Mouse (Mus musculus) neural tube, embryonic 11.5 days (tissue): ENCODE data around the gene Nprl3. TPM values are rescaled to one million over a fixed set of nuclear protein-coding genes. Genes with fewer than 3 reads are reported as not detected.

Experiments used
- ATAC-seq: fragments of 200-750 bp; cut with Nextera tagmentation; 2 replicates; pipeline ENCODE4 v1.8.0; 2017; ENCODE audit warnings: moderate number of reproducible peaks, mild to moderate bottlenecking, moderate TSS enrichment, moderate library complexity; ENCODE audit not compliant: insufficient read depth, low FRiP score, low TSS enrichment
- DNase-seq: peaks from one replicate; pipeline ENCODE4 v3.0.0-alpha.2; 2015; ENCODE audit warnings: low spot score
- H3K27ac ChIP-seq: fragments of 300-500 bp; sonication (generic); 2 replicates; pipeline ENCODE4 v1.5.1; 2014; ENCODE audit warnings: low read depth, mild to moderate bottlenecking, low read length
- H3K27me3 ChIP-seq: fragments of 300-500 bp; sonication (generic); 2 replicates; pipeline ENCODE4 v1.6.1; 2014; ENCODE audit warnings: mild to moderate bottlenecking, low read length, mixed read lengths; ENCODE audit not compliant: control insufficient read depth, insufficient read depth
- H3K36me3 ChIP-seq: fragments of 300-500 bp; sonication (generic); 2 replicates; pipeline ENCODE4 v1.6.1; 2014; ENCODE audit warnings: mild to moderate bottlenecking, low read length, moderate library complexity, mixed read lengths; ENCODE audit not compliant: control insufficient read depth, insufficient read depth
- H3K4me1 ChIP-seq: fragments of 300-500 bp; sonication (generic); 2 replicates; pipeline ENCODE4 v1.6.1; 2014; ENCODE audit warnings: low read length, mixed read lengths; ENCODE audit not compliant: control insufficient read depth, insufficient read depth
- H3K4me2 ChIP-seq: fragments of 300-500 bp; sonication (generic); 2 replicates; pipeline ENCODE4 v1.6.1; 2014; ENCODE audit warnings: low read depth, mild to moderate bottlenecking, moderate library complexity
- H3K4me3 ChIP-seq: fragments of 300-500 bp; sonication (generic); 2 replicates; pipeline ENCODE4 v1.5.1; 2014; ENCODE audit warnings: low read depth, low read length
- H3K9ac ChIP-seq: fragments of 300-500 bp; sonication (generic); 2 replicates; pipeline ENCODE4 v1.6.1; 2014; ENCODE audit warnings: mild to moderate bottlenecking, low read length
- H3K9me3 ChIP-seq: fragments of 300-500 bp; sonication (generic); 2 replicates; pipeline ENCODE4 v1.6.1; 2016; ENCODE audit warnings: low read length; ENCODE audit not compliant: control insufficient read depth
- WGBS: fragments of 180-500 bp; shearing (Covaris S2); extraction: QIAGEN DNeasy Blood & Tissue Kit; methylation state at CpG from one replicate; pipeline ENCODE4 v1.1.7; 2014; 5-methylcytosine and 5-hydroxymethylcytosine counted together
- polyA plus RNA-seq: library from polyadenylated mRNA; unstranded; fragments of >200 nt; fragmentation: Nextera tagmentation; extraction: Ambion mirVana; gene quantifications from 2 replicates; pipeline ENCODE4 v1.2.1, GENCODE M21; 2014

Nprl3 gene
- polyA plus RNA-seq, 1 experiment from 2014 or later, result 33.0 TPM

DNA sequence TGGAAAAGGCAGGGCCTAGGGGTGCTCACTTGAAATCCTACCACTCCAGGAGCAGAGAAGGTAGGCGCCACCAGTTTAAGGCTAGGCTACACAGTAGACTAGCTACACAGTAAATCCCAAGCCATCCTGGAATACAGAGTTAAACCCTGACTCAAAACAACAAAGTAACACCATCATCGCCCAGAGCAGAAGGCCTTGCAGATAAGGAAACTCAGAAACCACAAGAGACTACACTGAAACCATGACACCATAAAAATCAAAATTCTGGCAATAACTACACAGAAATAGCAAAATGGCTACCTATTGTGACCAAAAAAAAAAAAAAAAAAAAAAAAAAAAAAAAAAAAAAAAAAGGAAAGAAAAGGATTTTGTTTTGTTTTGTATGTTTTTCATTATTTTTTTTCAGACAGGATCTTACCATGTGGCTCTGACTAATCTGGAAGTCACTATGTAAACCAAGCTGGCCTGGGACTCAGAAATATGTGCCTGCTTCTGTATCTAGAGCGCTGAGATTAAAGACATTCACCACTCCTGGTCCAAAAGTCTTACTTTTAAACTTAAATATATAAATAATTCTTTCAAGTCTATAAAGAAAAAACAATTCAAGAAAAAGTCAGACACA, 2.3 kb downstream of the Nprl3 start:
- H3K4me2 ChIP-seq, result no peak overlapping the region
- H3K9ac ChIP-seq, result no peak overlapping the region
- no peaks in the 10 kb centered on the region for H3K9me3 ChIP-seq
- no peaks in the 10 kb centered on the region for H3K27me3 ChIP-seq
- no peak overlapping the region for H3K4me3 ChIP-seq
- no peaks in the 10 kb centered on the region; the same call in 1 of the 2 replicates for H3K4me1 ChIP-seq
- DNase-seq (no peak), ATAC-seq (no peak)
- H3K27ac ChIP-seq, result no peak overlapping the region
- WGBS, result 92% methylated on average over 3 of the region's 3 CpGs
- 0 out of 2 replicates have a peak, but pooled peaks cover 4% of the 10 kb centered on the region for H3K36me3 ChIP-seq

DNA sequence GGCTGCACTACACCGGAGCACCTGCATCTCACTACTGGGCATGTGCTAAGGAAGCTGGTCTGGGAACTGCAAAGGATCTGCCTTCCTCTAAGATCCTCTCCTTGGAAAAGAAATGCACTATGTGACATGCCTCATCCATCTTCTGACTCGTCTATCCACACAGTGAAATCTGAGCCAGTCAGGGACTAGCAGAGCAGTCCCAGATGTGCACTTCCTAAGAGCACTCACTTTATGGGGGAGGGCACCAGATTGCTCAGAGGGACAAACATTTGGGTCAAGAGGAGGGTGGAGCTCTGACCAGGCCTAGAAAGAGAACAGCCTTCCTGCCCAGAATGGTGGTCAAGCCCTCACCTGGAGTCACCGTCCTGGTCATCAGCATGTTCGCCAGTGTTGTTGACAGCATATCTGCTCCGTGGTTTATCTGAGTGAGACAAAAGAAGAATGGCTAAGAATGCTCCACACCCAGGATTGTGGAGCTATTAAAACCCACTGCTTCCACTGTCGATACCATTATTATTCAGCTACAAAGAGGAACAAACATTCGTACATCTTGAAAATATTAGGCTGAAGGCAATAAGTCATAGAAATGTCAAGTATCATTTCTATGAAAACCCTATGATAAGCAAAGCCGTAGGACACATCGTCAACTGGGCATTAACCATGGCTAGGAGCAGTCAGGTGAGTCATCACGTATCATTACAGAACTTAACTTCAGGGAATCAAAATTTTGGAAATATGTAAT, 4.7 kb downstream of the Nprl3 start:
- no peaks in the 10 kb centered on the region; the same call in 1 of the 2 replicates for H3K4me1 ChIP-seq
- no peak overlapping the region for H3K9ac ChIP-seq
- 76% methylated on average over 10 of the region's 10 CpGs for WGBS
- H3K27ac ChIP-seq, result no peak overlapping the region
- no peak overlapping the region for H3K4me2 ChIP-seq
- ATAC-seq (no peak), DNase-seq (no peak)
- no peak overlapping the region for H3K4me3 ChIP-seq
- H3K9me3 ChIP-seq, result no peaks in the 10 kb centered on the region
- no peaks in the 10 kb centered on the region for H3K27me3 ChIP-seq
- H3K36me3 ChIP-seq, result 0 out of 2 replicates have a peak, but pooled peaks cover 5% of the 10 kb centered on the region

GRCm38 (mm10) chr11:32256566-32256965, 10.9 kb downstream of the Nprl3 start:
- Histone ChIP-seq H3K4me1 (no peaks in the 10 kb centered on the region), H3K27me3 (no peaks in the 10 kb centered on the region), H3K4me3 (no peak overlapping the region), H3K27ac (no peak overlapping the region), H3K4me2 (no peak overlapping the region), H3K9me3 (no peaks in the 10 kb centered on the region), H3K36me3 (0 out of 2 replicates have a peak, but pooled peaks cover 2% of the 10 kb centered on the region), H3K9ac (no peak overlapping the region)
- no peak for DNase-seq
- 89% methylated on average over 3 of the region's 3 CpGs for WGBS
- no peak for ATAC-seq

DNA sequence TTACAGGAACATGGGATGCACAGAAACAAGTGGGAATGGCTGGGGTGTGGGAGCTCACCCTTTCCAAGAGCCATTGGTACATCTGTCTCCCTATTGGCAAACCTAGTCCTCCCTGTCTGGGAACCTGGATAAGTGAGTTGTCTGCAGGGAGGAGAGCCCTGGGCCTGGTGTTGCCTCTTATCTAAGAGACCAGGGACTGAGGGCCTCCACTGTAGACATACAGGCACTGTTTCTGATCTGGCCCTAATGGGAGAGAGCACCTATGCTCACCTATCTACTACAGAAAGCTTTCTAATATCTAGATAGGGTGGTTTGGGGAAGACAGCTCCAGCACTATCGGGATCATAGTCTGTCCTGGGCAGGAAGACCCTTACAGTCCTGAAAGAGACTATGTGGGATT, 11.4 kb downstream of the Nprl3 start:
- no peak for ATAC-seq
- H3K27me3 ChIP-seq, result no peaks in the 10 kb centered on the region
- 0 out of 2 replicates have a peak, but pooled peaks cover 2% of the 10 kb centered on the region for H3K36me3 ChIP-seq
- H3K4me1 ChIP-seq, result no peaks in the 10 kb centered on the region
- H3K4me3 ChIP-seq, result no peak overlapping the region
- H3K4me2 ChIP-seq, result no peak overlapping the region
- no peak for DNase-seq
- H3K9ac ChIP-seq, result no peak overlapping the region
- no peaks in the 10 kb centered on the region for H3K9me3 ChIP-seq
- no peak overlapping the region for H3K27ac ChIP-seq
- 96% methylated on average over 1 of the region's 1 CpGs for WGBS

DNA sequence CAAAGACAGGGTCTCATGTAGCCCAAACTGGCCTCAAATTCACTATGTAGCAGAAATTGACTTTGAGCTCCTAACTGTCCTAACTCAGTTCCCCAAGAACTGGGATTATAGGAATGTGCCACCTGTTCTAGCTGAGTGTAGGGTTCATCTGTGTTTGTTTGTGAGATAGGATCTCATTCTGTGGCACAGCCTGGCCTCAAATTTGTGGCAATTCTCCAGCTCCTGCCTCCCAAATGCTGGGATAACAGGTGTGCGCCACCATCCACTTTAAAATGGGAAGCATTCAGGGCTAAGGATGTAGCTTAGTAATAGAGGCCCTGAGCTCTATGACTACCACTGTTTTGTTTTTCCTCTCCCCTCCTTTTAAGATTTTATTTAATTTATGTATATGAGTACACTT, 14.4 kb downstream of the Nprl3 start:
- no peak overlapping the region for H3K9ac ChIP-seq
- DNase-seq (no peak), ATAC-seq (no peak)
- H3K4me3 ChIP-seq, result no peak overlapping the region
- no peak overlapping the region for H3K27ac ChIP-seq
- H3K4me2 ChIP-seq, result no peak overlapping the region
- no peaks in the 10 kb centered on the region for H3K9me3 ChIP-seq
- no peaks in the 10 kb centered on the region for H3K4me1 ChIP-seq
- WGBS, result 92% methylated on average over 1 of the region's 1 CpGs
- no peaks in the 10 kb centered on the region for H3K27me3 ChIP-seq
- no peaks in the 10 kb centered on the region for H3K36me3 ChIP-seq

- WGBS, result 89% methylated on average over 8 of the region's 8 CpGs
- Histone ChIP-seq H3K36me3 (0 out of 2 replicates have a peak, but pooled peaks cover 2% of the 10 kb centered on the region), H3K4me1 (no peaks in the 10 kb centered on the region), H3K4me3 (no peak overlapping the region), H3K9ac (no peak overlapping the region), H3K9me3 (no peaks in the 10 kb centered on the region), H3K27me3 (no peaks in the 10 kb centered on the region), H3K27ac (no peak overlapping the region), H3K4me2 (no peak overlapping the region)
- DNase-seq (no peak), ATAC-seq (no peak)
These were observed 16.4 kb downstream of the Nprl3 start for GRCm38 (mm10) chr11:32250880-32251763.

GRCm38 (mm10) chr11:32248350-32248749, 19.2 kb downstream of the Nprl3 start:
- WGBS, result 88% methylated on average over 3 of the region's 3 CpGs
- H3K4me2 ChIP-seq, result no peak overlapping the region

GRCm38 (mm10) chr11:32247068-32247467, 20.4 kb downstream of the Nprl3 start:
- Histone ChIP-seq H3K27me3 (no peaks in the 10 kb centered on the region), H3K4me1 (no peaks in the 10 kb centered on the region), H3K4me2 (no peak overlapping the region), H3K9me3 (no peaks in the 10 kb centered on the region), H3K27ac (no peak overlapping the region), H3K4me3 (no peak overlapping the region), H3K9ac (no peak overlapping the region), H3K36me3 (peaks cover 2% of the 10 kb centered on the region; the same call in 1 of the 2 replicates)
- ATAC-seq (no peak), DNase-seq (no peak)

More at GRCm38 (mm10) chr11:32248350-32248749, 19.2 kb downstream of the Nprl3 start:
- Histone ChIP-seq H3K27me3 (no peaks in the 10 kb centered on the region), H3K27ac (no peak overlapping the region), H3K4me3 (no peak overlapping the region), H3K9me3 (no peaks in the 10 kb centered on the region), H3K4me1 (no peaks in the 10 kb centered on the region), H3K9ac (no peak overlapping the region), H3K36me3 (peaks cover 2% of the 10 kb centered on the region; the same call in 1 of the 2 replicates)
- ATAC-seq (no peak), DNase-seq (no peak)
